Mouse (Mus musculus) A20 (cell line): ENCODE data around the gene 4930539E08Rik.

Source experiments
- DNase-seq: peaks from one replicate; pipeline ENCODE4 v3.0.0-alpha.2; 2011; ENCODE audit warnings: low read depth, low spot score

Gene 4930539E08Rik

DNA sequence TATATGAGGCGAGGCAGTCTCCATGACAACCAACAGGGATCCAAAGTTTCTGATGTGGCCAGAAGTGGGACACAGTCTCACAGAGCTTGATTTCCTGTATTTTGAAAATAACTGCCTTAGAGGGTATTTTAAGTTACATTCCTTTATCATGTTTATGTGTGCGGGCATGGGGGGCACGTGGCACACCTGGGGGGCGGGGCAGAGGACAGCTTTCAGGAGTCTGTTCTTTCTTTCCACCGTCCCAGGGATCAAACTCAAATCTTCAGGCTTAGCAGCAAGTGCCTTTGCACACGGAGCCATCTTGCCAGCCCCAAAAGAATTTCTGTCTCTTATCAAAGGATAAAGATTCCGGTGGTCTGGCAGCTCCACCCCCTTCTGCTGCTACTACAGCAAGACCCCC lies 51.2 kb downstream of the 4930539E08Rik start:
- DNase-seq = no peak

DNA sequence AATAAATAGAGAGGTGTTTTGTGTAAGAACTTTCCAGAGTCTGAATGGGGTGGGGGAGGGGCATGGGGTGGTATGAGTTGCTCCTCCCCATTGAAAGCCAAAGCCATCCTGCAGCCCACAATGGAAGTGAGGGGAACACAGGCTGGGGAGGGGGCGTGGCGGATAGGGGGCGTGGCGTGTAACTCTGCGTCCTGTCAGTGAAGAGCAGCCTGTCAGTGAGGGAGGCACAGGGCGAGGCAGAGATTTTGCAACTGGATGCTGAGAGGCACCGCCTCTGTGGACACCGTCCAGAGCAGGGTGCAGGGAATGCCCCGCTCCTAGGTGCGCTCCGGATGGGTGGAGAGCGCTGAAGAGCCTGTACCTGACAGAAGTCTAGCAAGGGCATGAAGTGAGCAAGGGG lies 56.9 kb downstream of the 4930539E08Rik start, which contains the start of gene Pnpla1:
Gene Pnpla1 (plus strand): TSS at position 207 of the 400 bp plus-strand sequence.
- no peak for DNase-seq

DNA sequence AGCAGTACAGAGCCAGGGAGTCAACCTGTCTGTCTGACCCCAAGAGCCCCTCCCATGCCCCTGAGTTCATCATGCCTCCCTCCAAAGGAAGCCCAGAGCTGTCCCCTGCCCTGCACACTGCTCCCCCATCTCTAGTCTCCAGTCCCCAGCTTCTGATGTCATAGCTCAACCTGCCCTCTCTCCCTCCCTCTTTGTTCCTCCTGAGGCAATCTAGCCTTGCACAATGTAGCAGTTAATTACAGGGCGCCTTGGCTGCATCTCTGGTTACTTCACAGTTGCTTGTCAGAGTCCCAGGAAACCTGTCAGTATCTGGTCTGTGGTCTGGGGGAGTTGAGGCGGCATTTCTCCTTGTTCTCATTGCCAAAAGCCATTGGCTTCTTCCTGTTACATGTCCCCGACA lies 59.1 kb downstream of the 4930539E08Rik start:
- DNase-seq = no peak

DNA sequence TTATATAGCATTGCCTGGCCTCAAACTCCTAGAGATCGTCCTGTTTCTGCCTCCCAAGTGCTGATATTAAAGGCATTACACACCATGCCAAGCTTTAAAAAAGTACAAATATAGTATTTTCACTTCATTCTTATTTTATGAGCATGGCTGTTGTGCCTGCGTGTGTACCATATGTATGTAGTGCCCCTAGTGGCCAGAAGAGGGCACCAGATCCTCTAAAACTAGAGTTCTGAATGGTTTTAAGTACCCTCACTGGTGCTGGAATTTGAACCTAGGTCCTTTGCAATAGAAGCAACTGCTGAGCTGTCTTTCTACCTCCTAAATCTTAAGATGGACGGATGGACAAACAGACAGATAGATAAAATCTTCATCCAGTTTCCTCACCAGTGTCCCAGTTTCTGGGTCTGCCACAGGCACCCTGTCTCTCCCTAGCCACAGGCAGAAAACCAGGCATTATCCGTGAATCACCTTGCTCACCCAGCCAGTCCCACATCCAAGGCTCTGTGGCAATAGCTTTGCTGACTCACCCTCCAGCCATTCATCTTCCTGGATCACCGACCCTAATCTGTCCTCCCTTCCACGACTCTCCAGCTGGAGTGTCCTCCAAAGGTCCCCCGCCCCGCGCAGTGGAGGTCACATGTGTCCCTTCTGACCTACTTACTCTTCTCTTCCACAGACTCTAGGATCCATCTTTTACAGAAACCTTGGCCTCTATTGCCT lies 59.8 kb downstream of the 4930539E08Rik start:
- DNase-seq = peak; percentile 69

DNA sequence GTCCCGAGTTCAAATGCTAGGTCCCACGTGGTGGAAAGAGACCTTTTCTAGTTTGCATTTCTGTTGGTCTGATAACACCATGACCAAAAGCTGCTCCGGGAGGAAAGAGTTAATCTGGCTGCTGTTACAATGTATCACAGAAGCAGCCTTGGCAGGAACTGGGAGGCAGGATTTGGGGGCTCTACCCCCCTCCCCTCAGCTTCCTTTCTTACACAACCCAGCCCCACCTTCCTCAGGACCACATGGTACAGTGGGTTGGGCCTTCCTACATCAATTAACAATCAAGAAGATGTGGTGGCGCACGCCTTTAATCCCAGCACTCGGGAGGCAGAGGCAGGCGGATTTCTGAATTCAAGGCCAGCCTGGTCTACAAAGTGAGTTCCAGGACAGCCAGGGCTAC lies 60.7 kb downstream of the 4930539E08Rik start:
- DNase-seq = no peak

DNA sequence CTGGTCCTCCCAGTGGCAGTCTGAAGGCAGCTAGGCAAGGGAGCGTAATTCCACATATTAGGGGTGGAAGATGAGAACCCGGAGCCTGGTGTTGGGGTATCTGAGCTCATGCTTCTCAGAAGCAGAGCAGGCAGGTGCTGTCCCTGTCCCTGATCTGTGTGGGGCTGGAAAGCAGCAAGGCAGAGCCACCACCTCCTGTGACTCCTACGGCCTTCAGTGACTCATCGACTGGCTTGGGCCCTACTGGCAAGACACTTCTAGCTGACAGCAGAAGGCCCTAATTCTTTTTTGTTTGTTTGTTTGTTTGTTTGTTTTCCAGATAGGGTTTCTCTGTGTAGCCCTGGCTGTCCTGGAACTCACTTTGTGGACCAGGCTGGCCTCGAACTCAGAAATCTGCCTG lies 64.6 kb downstream of the 4930539E08Rik start:
- no peak for DNase-seq

DNA sequence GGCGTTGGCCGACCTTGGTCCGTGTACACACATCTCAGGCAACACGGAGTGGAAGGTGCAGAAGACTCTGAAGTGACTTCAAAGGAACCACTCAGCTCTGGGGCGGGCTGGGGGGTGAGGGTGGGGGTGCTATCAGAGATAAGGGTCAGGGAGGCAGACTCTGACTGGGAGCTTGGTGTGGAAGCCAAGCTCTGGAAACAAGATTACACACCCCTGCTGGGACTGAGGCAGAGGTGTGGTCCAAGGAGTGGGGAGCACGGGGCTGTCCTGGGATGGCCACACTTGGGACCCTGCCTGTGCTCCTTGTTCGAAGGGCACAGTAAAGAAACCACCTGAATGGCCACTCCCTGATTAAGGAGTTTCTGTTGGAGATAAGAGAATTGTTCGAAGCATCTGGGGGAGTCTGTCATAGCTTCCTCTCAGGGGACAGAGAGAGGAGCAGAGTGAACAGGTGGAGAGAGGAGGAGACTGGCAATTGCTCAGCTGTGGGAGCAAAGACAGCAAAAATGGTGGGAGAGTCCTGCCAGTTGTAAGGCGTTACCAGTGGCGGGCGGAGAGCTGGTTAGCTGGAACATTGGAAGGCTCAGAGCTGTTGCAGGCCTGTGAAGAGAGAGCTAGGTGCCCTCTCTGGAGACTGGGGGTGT lies 68.0 kb downstream of the 4930539E08Rik start:
- DNase-seq = no peak
